Mouse (Mus musculus) embryo, embryonic 11.5 days (tissue): ENCODE measurements around the gene Pbld1.
"Not testable (repeated sequence)": the region's sequence is repeated elsewhere in the genome, so short reads cannot be mapped to it uniquely, and the experiment has no call there.

Experiments used
- DNase-seq: peaks from one replicate; pipeline ENCODE4 v3.0.0-alpha.2; 2012; ENCODE audit warnings: low read depth, low spot score

Pbld1 gene

GRCm38 (mm10) chr10:63039867-63040628, 19.9 kb upstream of the Pbld1 start:
- DNase-seq: no peak

GRCm38 (mm10) chr10:63043154-63043553, 16.8 kb upstream of the Pbld1 start:
- DNase-seq: no peak

- DNase-seq: no peak
These were observed 12.2 kb upstream of the Pbld1 start for GRCm38 (mm10) chr10:63047751-63048150.

- no peak for DNase-seq
These were observed 10.9 kb upstream of the Pbld1 start for GRCm38 (mm10) chr10:63049106-63049505.

- DNase-seq: no peak
These were observed 8.7 kb upstream of the Pbld1 start for GRCm38 (mm10) chr10:63051267-63051666.

- no peak for DNase-seq
These were observed 8.0 kb upstream of the Pbld1 start for GRCm38 (mm10) chr10:63052011-63052410.

GRCm38 (mm10) chr10:63053007-63053406, 7.0 kb upstream of the Pbld1 start:
- no peak for DNase-seq

GRCm38 (mm10) chr10:63054071-63054470, 5.9 kb upstream of the Pbld1 start:
- not testable (repeated sequence) for DNase-seq

GRCm38 (mm10) chr10:63054586-63054985, 5.4 kb upstream of the Pbld1 start:
- DNase-seq: no peak

GRCm38 (mm10) chr10:63056966-63057750, 2.8 kb upstream of the Pbld1 start:
- DNase-seq: no peak

GRCm38 (mm10) chr10:63060406-63060805, 444 bp downstream of the Pbld1 start:
- DNase-seq: no peak

GRCm38 (mm10) chr10:63061266-63061665, 1.3 kb downstream of the Pbld1 start:
- DNase-seq: no peak

GRCm38 (mm10) chr10:63062696-63063095, 2.7 kb downstream of the Pbld1 start:
- no peak for DNase-seq

GRCm38 (mm10) chr10:63063365-63063764, 3.4 kb downstream of the Pbld1 start:
- no peak for DNase-seq

GRCm38 (mm10) chr10:63064516-63064915, 4.6 kb downstream of the Pbld1 start:
- no peak for DNase-seq

- no peak for DNase-seq
These were observed 5.6 kb downstream of the Pbld1 start for GRCm38 (mm10) chr10:63065561-63065960.

GRCm38 (mm10) chr10:63065988-63066387, 6.0 kb downstream of the Pbld1 start:
- DNase-seq: peak; percentile 57

- DNase-seq: no peak
These were observed 26.3 kb downstream of the Pbld1 start for GRCm38 (mm10) chr10:63086304-63086703.

GRCm38 (mm10) chr10:63089103-63089757, 29.3 kb downstream of the Pbld1 start:
- DNase-seq: no peak

- DNase-seq: no peak
These were observed 30.0 kb downstream of the Pbld1 start for GRCm38 (mm10) chr10:63089758-63090571.

- no peak for DNase-seq
These were observed 32.0 kb downstream of the Pbld1 start for GRCm38 (mm10) chr10:63091915-63092314.
